In genomic region chr19:58525457-58526239, GRCm38 (mm10) we compare ENCODE assay signal across 35 mouse cellular contexts. TPM values are rescaled to one million over a fixed set of nuclear protein-coding genes. Genes with fewer than 3 reads are reported as not detected.
A peak's percentile ranks its signal among the peaks of the same experiment; 100 is the strongest.
DNase-seq lines count a peak whose midpoint lies in the region; ATAC-seq and TF ChIP-seq lines count a peak whose summit lies in the region.
"Had no signal": no experiment of that assay in that cellular context is flagged by ENCODE, and none has a peak within 500 bp of the region (broad histone marks: within the 10 kb centered on the region; RNA-seq: fewer than 3 reads in every experiment).

No protein-coding gene starts in this region.

- 54% methylated on average over 12 of the region's 12 CpGs for WGBS in stomach, embryonic 14.5 days
- WGBS in stomach, postnatal 0 days, result 52% methylated on average over 12 of the region's 12 CpGs
- WGBS in forebrain, embryonic 14.5 days, result 68% methylated on average over 12 of the region's 12 CpGs

- no peak overlapping the region for H3K4me3 ChIP-seq in stomach, embryonic 14.5 days (ENCODE audit: low read depth, low read length)
- no peak overlapping the region for H3K4me3 ChIP-seq in stomach, postnatal 0 days (ENCODE audit: low read depth, low read length)
- H3K4me3 ChIP-seq in forebrain, embryonic 14.5 days (ENCODE audit: low read depth, low read length), result no peak overlapping the region
- H3K4me3 ChIP-seq: embryonic facial prominence, embryonic 10.5 days; embryonic facial prominence, embryonic 15.5 days; forebrain, embryonic 12.5 days; hindbrain, embryonic 13.5 days; midbrain, embryonic 10.5 days had no signal

- no peaks in the 10 kb centered on the region for H3K36me3 ChIP-seq in stomach, embryonic 14.5 days (ENCODE audit: control insufficient read depth, insufficient read depth, low read length)
- H3K36me3 ChIP-seq in stomach, postnatal 0 days (ENCODE audit: control insufficient read depth, insufficient read depth, low read length), result no peaks in the 10 kb centered on the region
- H3K36me3 ChIP-seq in forebrain, embryonic 14.5 days (ENCODE audit: control insufficient read depth, insufficient read depth, low read length), result no peaks in the 10 kb centered on the region
- H3K36me3 ChIP-seq: embryonic facial prominence, embryonic 10.5 days; embryonic facial prominence, embryonic 15.5 days; forebrain, embryonic 12.5 days; hindbrain, embryonic 13.5 days; midbrain, embryonic 10.5 days had no signal

- intact Hi-C loops in left cerebral cortex, postnatal 4 days (cut with DNase I), result no loop called here

- no peaks in the 10 kb centered on the region for H3K9me3 ChIP-seq in stomach, embryonic 14.5 days (ENCODE audit: control insufficient read depth, low read depth, low read length)
- no peaks in the 10 kb centered on the region for H3K9me3 ChIP-seq in stomach, postnatal 0 days (ENCODE audit: control insufficient read depth, low read length)
- H3K9me3 ChIP-seq in forebrain, embryonic 14.5 days (replicated peaks; ENCODE audit: control insufficient read depth, low read length), result no peaks in the 10 kb centered on the region
- H3K9me3 ChIP-seq: embryonic facial prominence, embryonic 10.5 days; embryonic facial prominence, embryonic 15.5 days; forebrain, embryonic 12.5 days; hindbrain, embryonic 13.5 days; midbrain, embryonic 10.5 days had no signal

- no peak for DNase-seq in frontal cortex, postnatal 10 days (ENCODE audit: low spot score in 2 of 2)
- no peak for DNase-seq in stomach, postnatal 0 days (ENCODE audit: low spot score)
- DNase-seq in lung, postnatal 10 days, result peak; percentile 73
- peak; percentile 8 for DNase-seq in yolk sac, embryonic 10.5 days (ENCODE audit: low spot score)
- no peak for DNase-seq in forebrain, embryonic 14.5 days (ENCODE audit: low spot score)
- no peak for DNase-seq in left cerebral cortex, postnatal 4 days
- DNase-seq: adrenal gland, postnatal 14 days; cerebellum, adult 8-10 months; cerebellum, postnatal 25 days; gastrocnemius, postnatal 25 days; heart, adult 18-20 months; heart, postnatal 4 days; kidney, adult 8-10 months; kidney, postnatal 14 days; layer of hippocampus, adult 9-11 months; liver; thymus, postnatal 25 days had no signal

- no peak for TF ChIP-seq EP300 in stomach, postnatal 0 days (optimal IDR thresholded peaks at IDR 0.05)

- no peaks in the 10 kb centered on the region for H3K27me3 ChIP-seq in stomach, embryonic 14.5 days (ENCODE audit: control insufficient read depth, insufficient read depth, low read length)
- H3K27me3 ChIP-seq in stomach, postnatal 0 days (ENCODE audit: control insufficient read depth, insufficient read depth, low read length), result no peaks in the 10 kb centered on the region
- no peaks in the 10 kb centered on the region for H3K27me3 ChIP-seq in forebrain, embryonic 14.5 days (replicated peaks; ENCODE audit: control insufficient read depth, insufficient read depth, low read length)
- H3K27me3 ChIP-seq: CH12.LX; embryonic facial prominence, embryonic 15.5 days; hindbrain, embryonic 13.5 days had no signal

- H3K9ac ChIP-seq in stomach, embryonic 14.5 days (replicated peaks; ENCODE audit: low read depth, low read length), result no peak overlapping the region
- H3K9ac ChIP-seq in stomach, postnatal 0 days (ENCODE audit: low read length), result no peak overlapping the region
- no peak overlapping the region for H3K9ac ChIP-seq in forebrain, embryonic 14.5 days (ENCODE audit: low read length)
- H3K9ac ChIP-seq: embryonic facial prominence, embryonic 15.5 days; forebrain, embryonic 12.5 days; hindbrain, embryonic 13.5 days; liver, embryonic 14.5 days had no signal

- H3K4me1 ChIP-seq in stomach, embryonic 14.5 days (ENCODE audit: control insufficient read depth, insufficient read depth, low read length), result peaks cover 7% of the 10 kb centered on the region; the same call in 1 of the 2 replicates
- H3K4me1 ChIP-seq in stomach, postnatal 0 days (replicated peaks; ENCODE audit: control insufficient read depth, insufficient read depth), result no peaks in the 10 kb centered on the region
- H3K4me1 ChIP-seq in forebrain, embryonic 14.5 days (ENCODE audit: control insufficient read depth, insufficient read depth, low read length), result peaks cover 3% of the 10 kb centered on the region; the same call in 1 of the 2 replicates
- H3K4me1 ChIP-seq: embryonic facial prominence, embryonic 15.5 days had no signal

- 0 out of 2 replicates have a peak overlapping the region, but pooled peaks have one; percentile 39 for H3K27ac ChIP-seq in stomach, embryonic 14.5 days (ENCODE audit: low read length)
- no peak overlapping the region for H3K27ac ChIP-seq in stomach, postnatal 0 days (replicated peaks)
- H3K27ac ChIP-seq in forebrain, embryonic 14.5 days (ENCODE audit: low read depth, low read length), result no peak overlapping the region
- H3K27ac ChIP-seq: embryonic facial prominence, embryonic 10.5 days; embryonic facial prominence, embryonic 15.5 days; forebrain, embryonic 12.5 days; hindbrain, embryonic 13.5 days; liver, embryonic 14.5 days; midbrain, embryonic 10.5 days had no signal

- TF ChIP-seq CTCF in stomach, postnatal 0 days (IDR thresholded peaks at IDR 0.05; ENCODE audit: low read depth), result no peak

- H3K4me2 ChIP-seq in stomach, embryonic 14.5 days (replicated peaks; ENCODE audit: low read depth, low read length), result no peak overlapping the region
- H3K4me2 ChIP-seq in stomach, postnatal 0 days (replicated peaks; ENCODE audit: low read depth), result no peak overlapping the region
- no peak overlapping the region for H3K4me2 ChIP-seq in forebrain, embryonic 14.5 days (ENCODE audit: low read length)
- H3K4me2 ChIP-seq: embryonic facial prominence, embryonic 15.5 days; forebrain, embryonic 12.5 days; heart, embryonic 11.5 days; hindbrain, embryonic 13.5 days had no signal

- ATAC-seq in frontal cortex, adult (ENCODE audit: low TSS enrichment), result 0 out of 2 replicates have a peak, but pooled peaks have one; percentile 25
- no peak for ATAC-seq in stomach, embryonic 14.5 days (ENCODE audit: insufficient number of reproducible peaks, insufficient read depth, low FRiP score, low read depth)
- no peak for ATAC-seq in stomach, postnatal 0 days (ENCODE audit: low FRiP score, low TSS enrichment)
- no peak for ATAC-seq in forebrain, embryonic 14.5 days
- ATAC-seq: intestine, embryonic 16.5 days; midbrain, embryonic 16.5 days had no signal

RNA-seq across cellular contexts. Expression of gene Ccdc172, which starts 13.9 kb away (rescaled TPM):
- not detected in 2 replicates for polyA plus RNA-seq in stomach, embryonic 14.5 days (2014; fragmentation: Nextera tagmentation; extraction: Ambion mirVana)
- not detected in 2 replicates for polyA plus RNA-seq in stomach, postnatal 0 days (2015; fragmentation: Nextera tagmentation; extraction: Ambion mirVana)
- polyA plus RNA-seq in forebrain, embryonic 14.5 days (2014; fragmentation: Nextera tagmentation; extraction: Ambion mirVana), result not detected in 2 replicates
- total RNA-seq in left cerebral cortex, postnatal 4 days (2021), result not detected
- total RNA-seq: adrenal gland, postnatal 14 days; CH12.LX; gastrocnemius, adult 18-20 months; gastrocnemius, postnatal 25 days; heart, adult 18-20 months; heart, postnatal 4 days; left cerebral cortex, postnatal 10 days had no signal
- polyA plus RNA-seq: C2C12; embryonic facial prominence, embryonic 10.5 days; embryonic facial prominence, embryonic 15.5 days; forebrain, embryonic 12.5 days; heart, embryonic 11.5 days; heart, postnatal 0 days; hindbrain, embryonic 13.5 days; intestine, embryonic 16.5 days; limb, embryonic 11.5 days; liver, embryonic 14.5 days; midbrain, embryonic 10.5 days; midbrain, embryonic 16.5 days; neural tube, embryonic 11.5 days had no signal

Comparison
In these comparisons a context has a peak if more than half of its experiments do, and no peak if none do; other contexts are left out.
1. DNase-seq: peak in lung, postnatal 10 days (single experiment) and yolk sac, embryonic 10.5 days (single experiment); none in frontal cortex, postnatal 10 days (0 of 2), stomach, postnatal 0 days (single experiment), forebrain, embryonic 14.5 days (single experiment) and left cerebral cortex, postnatal 4 days (single experiment).